Mouse (Mus musculus): ENCODE measurements around the gene Gdpd3. TPM values are rescaled to one million over a fixed set of nuclear protein-coding genes. Genes with fewer than 3 reads are reported as not detected.

Gdpd3 gene
- polyA plus RNA-seq, 1 experiment from 2014 or later, result 1.9 TPM

GRCm38 (mm10) chr7:126815726-126816222 lies 49.6 kb downstream of the Gdpd3 start:
- no peak overlapping the region for H3K9ac ChIP-seq (ENCODE audit: low read length)
- no peaks in the 10 kb centered on the region for H3K9me3 ChIP-seq (ENCODE audit: control insufficient read depth, low read length)
- no peaks in the 10 kb centered on the region for H3K27me3 ChIP-seq (ENCODE audit: control insufficient read depth, insufficient read depth, low read length)
- H3K4me2 ChIP-seq (ENCODE audit: low read depth, low read length, severe bottlenecking), result no peak overlapping the region
- no peak overlapping the region for H3K27ac ChIP-seq (ENCODE audit: low read depth, low read length)
- no peak for ATAC-seq (replicated peaks; ENCODE audit: low FRiP score)
- DNase-seq (ENCODE audit: low spot score), result peak; percentile 31
- no peak overlapping the region for H3K4me3 ChIP-seq (ENCODE audit: low read depth, low read length)
- WGBS, result 64% methylated on average over 8 of the region's 8 CpGs
- no peaks in the 10 kb centered on the region for H3K36me3 ChIP-seq (ENCODE audit: control insufficient read depth, insufficient read depth, low read length)
- H3K4me1 ChIP-seq (replicated peaks; ENCODE audit: control insufficient read depth, insufficient read depth, low read length), result no peaks in the 10 kb centered on the region

- no peak for ATAC-seq (replicated peaks; ENCODE audit: low FRiP score)
- no peak overlapping the region for H3K4me3 ChIP-seq (ENCODE audit: low read depth, low read length)
- no peak for DNase-seq (ENCODE audit: low spot score)
- H3K9me3 ChIP-seq (ENCODE audit: control insufficient read depth, low read length), result no peaks in the 10 kb centered on the region
- no peak overlapping the region for H3K27ac ChIP-seq (ENCODE audit: low read depth, low read length)
- WGBS, result 91% methylated on average over 8 of the region's 8 CpGs
- H3K4me2 ChIP-seq (ENCODE audit: low read depth, low read length, severe bottlenecking), result no peak overlapping the region
- no peaks in the 10 kb centered on the region for H3K27me3 ChIP-seq (ENCODE audit: control insufficient read depth, insufficient read depth, low read length)
- H3K9ac ChIP-seq (ENCODE audit: low read length), result no peak overlapping the region
- H3K4me1 ChIP-seq (replicated peaks; ENCODE audit: control insufficient read depth, insufficient read depth, low read length), result no peaks in the 10 kb centered on the region
- no peaks in the 10 kb centered on the region for H3K36me3 ChIP-seq (ENCODE audit: control insufficient read depth, insufficient read depth, low read length)
Observed at GRCm38 (mm10) chr7:126816494-126816893, 50.4 kb downstream of the Gdpd3 start.

- DNase-seq (ENCODE audit: low spot score) (no peak), ATAC-seq (replicated peaks; ENCODE audit: low FRiP score) (no peak)
- H3K9ac ChIP-seq (ENCODE audit: low read length), result no peak overlapping the region
- H3K27me3 ChIP-seq (ENCODE audit: control insufficient read depth, insufficient read depth, low read length), result 0 out of 2 replicates have a peak, but pooled peaks cover 2% of the 10 kb centered on the region
- no peaks in the 10 kb centered on the region for H3K36me3 ChIP-seq (ENCODE audit: control insufficient read depth, insufficient read depth, low read length)
- 83% methylated on average over 7 of the region's 7 CpGs for WGBS
- no peak overlapping the region for H3K4me2 ChIP-seq (ENCODE audit: low read depth, low read length, severe bottlenecking)
- no peaks in the 10 kb centered on the region for H3K9me3 ChIP-seq (ENCODE audit: control insufficient read depth, low read length)
- no peak overlapping the region for H3K4me3 ChIP-seq (ENCODE audit: low read depth, low read length)
- no peak overlapping the region for H3K27ac ChIP-seq (ENCODE audit: low read depth, low read length)
- H3K4me1 ChIP-seq (replicated peaks; ENCODE audit: control insufficient read depth, insufficient read depth, low read length), result peaks cover 1% of the 10 kb centered on the region; the same call in 1 of the 2 replicates
Observed at GRCm38 (mm10) chr7:126817595-126817994, 51.5 kb downstream of the Gdpd3 start.

- Histone ChIP-seq H3K9me3 (ENCODE audit: control insufficient read depth, low read length) (no peaks in the 10 kb centered on the region), H3K36me3 (ENCODE audit: control insufficient read depth, insufficient read depth, low read length) (no peaks in the 10 kb centered on the region)
- 44% methylated on average over 1 of the region's 1 CpGs for WGBS
Observed at GRCm38 (mm10) chr7:126818818-126819217, 52.7 kb downstream of the Gdpd3 start.

GRCm38 (mm10) chr7:126821835-126822511 lies 55.8 kb downstream of the Gdpd3 start:
- WGBS, result 23% methylated on average over 7 of the region's 7 CpGs
- H3K9ac ChIP-seq (ENCODE audit: low read length), result no peak overlapping the region
- H3K9me3 ChIP-seq (ENCODE audit: control insufficient read depth, low read length), result no peaks in the 10 kb centered on the region
- H3K4me2 ChIP-seq (ENCODE audit: low read depth, low read length, severe bottlenecking), result no peak overlapping the region
- 0 out of 2 replicates have a peak, but pooled peaks cover 3% of the 10 kb centered on the region for H3K27me3 ChIP-seq (ENCODE audit: control insufficient read depth, insufficient read depth, low read length)
- ATAC-seq (replicated peaks; ENCODE audit: low FRiP score) (peak; percentile 60), DNase-seq (ENCODE audit: low spot score) (peak; percentile 90)
- no peak overlapping the region for H3K27ac ChIP-seq (ENCODE audit: low read depth, low read length)
- no peaks in the 10 kb centered on the region for H3K36me3 ChIP-seq (ENCODE audit: control insufficient read depth, insufficient read depth, low read length)
- H3K4me1 ChIP-seq (replicated peaks; ENCODE audit: control insufficient read depth, insufficient read depth, low read length), result peaks cover 8% of the 10 kb centered on the region; the same call in 1 of the 2 replicates
- H3K4me3 ChIP-seq (ENCODE audit: low read depth, low read length), result no peak overlapping the region

More at GRCm38 (mm10) chr7:126818818-126819217, 52.7 kb downstream of the Gdpd3 start:
- Histone ChIP-seq H3K4me1 (replicated peaks; ENCODE audit: control insufficient read depth, insufficient read depth, low read length) (peaks cover 5% of the 10 kb centered on the region; the same call in 1 of the 2 replicates), H3K9ac (ENCODE audit: low read length) (no peak overlapping the region), H3K27ac (ENCODE audit: low read depth, low read length) (no peak overlapping the region), H3K4me2 (ENCODE audit: low read depth, low read length, severe bottlenecking) (no peak overlapping the region), H3K4me3 (ENCODE audit: low read depth, low read length) (no peak overlapping the region), H3K27me3 (ENCODE audit: control insufficient read depth, insufficient read depth, low read length) (0 out of 2 replicates have a peak, but pooled peaks cover 3% of the 10 kb centered on the region)
- DNase-seq (ENCODE audit: low spot score) (peak; percentile 24), ATAC-seq (replicated peaks; ENCODE audit: low FRiP score) (no peak)

GRCm38 (mm10) chr7:126822741-126823140 lies 56.6 kb downstream of the Gdpd3 start:
- Histone ChIP-seq H3K4me2 (ENCODE audit: low read depth, low read length, severe bottlenecking) (peak overlapping the region; percentile 91), H3K9me3 (ENCODE audit: control insufficient read depth, low read length) (no peaks in the 10 kb centered on the region), H3K36me3 (ENCODE audit: control insufficient read depth, insufficient read depth, low read length) (no peaks in the 10 kb centered on the region), H3K9ac (ENCODE audit: low read length) (peak overlapping the region; percentile 73), H3K4me1 (replicated peaks; ENCODE audit: control insufficient read depth, insufficient read depth, low read length) (peaks cover 8% of the 10 kb centered on the region; the same call in 1 of the 2 replicates), H3K27me3 (ENCODE audit: control insufficient read depth, insufficient read depth, low read length) (0 out of 2 replicates have a peak, but pooled peaks cover 3% of the 10 kb centered on the region), H3K27ac (ENCODE audit: low read depth, low read length) (no peak overlapping the region), H3K4me3 (ENCODE audit: low read depth, low read length) (peak overlapping the region; percentile 54)
- DNase-seq (ENCODE audit: low spot score) (no peak), ATAC-seq (replicated peaks; ENCODE audit: low FRiP score) (peak; percentile 25; the same call in 1 of the 2 replicates)
- 8% methylated on average over 9 of the region's 9 CpGs for WGBS

- no peaks in the 10 kb centered on the region for H3K36me3 ChIP-seq (ENCODE audit: control insufficient read depth, insufficient read depth, low read length)
- no peaks in the 10 kb centered on the region for H3K9me3 ChIP-seq (ENCODE audit: control insufficient read depth, low read length)
- ATAC-seq (replicated peaks; ENCODE audit: low FRiP score) (peak; percentile 74), DNase-seq (ENCODE audit: low spot score) (peak; percentile 68)
- peak overlapping the region; percentile 91 for H3K4me2 ChIP-seq (ENCODE audit: low read depth, low read length, severe bottlenecking)
- peaks cover 8% of the 10 kb centered on the region; the same call in 1 of the 2 replicates for H3K4me1 ChIP-seq (replicated peaks; ENCODE audit: control insufficient read depth, insufficient read depth, low read length)
- peak overlapping the region; percentile 73 for H3K9ac ChIP-seq (ENCODE audit: low read length)
- under 1% methylated on average over 12 of the region's 19 CpGs for WGBS
- H3K27me3 ChIP-seq (ENCODE audit: control insufficient read depth, insufficient read depth, low read length), result 0 out of 2 replicates have a peak, but pooled peaks cover 3% of the 10 kb centered on the region
- H3K27ac ChIP-seq (ENCODE audit: low read depth, low read length), result peak overlapping the region; percentile 25; the same call in 1 of the 2 replicates
- peak overlapping the region; percentile 54 for H3K4me3 ChIP-seq (ENCODE audit: low read depth, low read length)
Observed at GRCm38 (mm10) chr7:126823202-126823711, 57.1 kb downstream of the Gdpd3 start.

GRCm38 (mm10) chr7:126823940-126824339 lies 57.8 kb downstream of the Gdpd3 start:
- peak overlapping the region; percentile 31; the same call in 1 of the 2 replicates for H3K27ac ChIP-seq (ENCODE audit: low read depth, low read length)
- H3K27me3 ChIP-seq (ENCODE audit: control insufficient read depth, insufficient read depth, low read length), result 0 out of 2 replicates have a peak, but pooled peaks cover 3% of the 10 kb centered on the region
- H3K4me1 ChIP-seq (replicated peaks; ENCODE audit: control insufficient read depth, insufficient read depth, low read length), result peaks cover 8% of the 10 kb centered on the region; the same call in 1 of the 2 replicates
- peak; percentile 53 for DNase-seq (ENCODE audit: low spot score)
- 14% methylated on average over 10 of the region's 10 CpGs for WGBS
- peak overlapping the region; percentile 54 for H3K4me3 ChIP-seq (ENCODE audit: low read depth, low read length)
- no peak for ATAC-seq (replicated peaks; ENCODE audit: low FRiP score)
- no peaks in the 10 kb centered on the region for H3K36me3 ChIP-seq (ENCODE audit: control insufficient read depth, insufficient read depth, low read length)
- H3K9ac ChIP-seq (ENCODE audit: low read length), result peak overlapping the region; percentile 73
- no peaks in the 10 kb centered on the region for H3K9me3 ChIP-seq (ENCODE audit: control insufficient read depth, low read length)
- peak overlapping the region; percentile 91 for H3K4me2 ChIP-seq (ENCODE audit: low read depth, low read length, severe bottlenecking)

Data from forebrain, embryonic 11.5 days (tissue).